Mouse (Mus musculus): ENCODE data around the gene Gm17018.

GRCm38 (mm10) chr19:45527382-45527781 is 33.0 kb upstream of the Gm17018 start:
- no peak for TF ChIP-seq CEBPB (IDR thresholded peaks at IDR 0.05; ENCODE audit: insufficient read depth, poor library complexity, severe bottlenecking)
- TF ChIP-seq MYOG (IDR thresholded peaks at IDR 0.05; ENCODE audit: control insufficient read depth in 1 of 3, insufficient read depth in 1 of 3, insufficient read length in 2 of 3, low read depth in 2 of 3): no peak
- no peak for TF ChIP-seq POLR2A (IDR thresholded peaks at IDR 0.05; ENCODE audit: insufficient read length, low read depth)
- no peak for TF ChIP-seq TCF12 (IDR thresholded peaks at IDR 0.05; ENCODE audit: insufficient read depth, poor library complexity, severe bottlenecking)
- no peak for TF ChIP-seq USF1 (IDR thresholded peaks at IDR 0.05; ENCODE audit: low read depth)
- TF ChIP-seq POLR2AphosphoS2 (IDR thresholded peaks at IDR 0.05; ENCODE audit: insufficient read length, low read depth): no peak
- no peak for TF ChIP-seq MYOD1 (IDR thresholded peaks at IDR 0.05; ENCODE audit: control insufficient read depth in 1 of 3, insufficient read length in 2 of 3, low read depth in 2 of 3)
- TF ChIP-seq MAX (IDR thresholded peaks at IDR 0.05; ENCODE audit: low read depth): no peak

Measured in myocyte (in vitro differentiated cells).